Mouse (Mus musculus) macrophage (primary cell): ENCODE results near the gene 4930442H23Rik. TPM values are rescaled to one million over a fixed set of nuclear protein-coding genes. Genes with fewer than 3 reads are reported as not detected.
"Not testable (repeated sequence)": the region's sequence is repeated elsewhere in the genome, so short reads cannot be mapped to it uniquely, and the experiment has no call there.

Source experiments
- H3K27ac ChIP-seq: fragments of 350-480 bp; formaldehyde crosslinking; 2 replicates; pipeline ENCODE4 v1.9.0; 2021
- H3K36me3 ChIP-seq: fragments of 350-480 bp; formaldehyde crosslinking; 2 replicates; pipeline ENCODE4 v1.9.0; 2021; ENCODE audit errors: inconsistent target
- H3K4me3 ChIP-seq: fragments of 350-480 bp; formaldehyde crosslinking; 2 replicates; pipeline ENCODE4 v1.9.0; 2021; ENCODE audit errors: inconsistent target
- H3K79me2 ChIP-seq: fragments of 350-480 bp; formaldehyde crosslinking; 2 replicates; pipeline ENCODE4 v1.9.0; 2021; ENCODE audit errors: inconsistent target
- WGBS: methylation state at CpG from one replicate; pipeline ENCODE4 v1.1.7; 2026; ENCODE audit warnings: inconsistent platforms; ENCODE audit not compliant: missing documents; 5-methylcytosine and 5-hydroxymethylcytosine counted together
- polyA plus RNA-seq: library from polyadenylated mRNA; stranded (reverse); fragments of 250-400 nt; gene quantifications from 3 replicates; pipeline ENCODE4 v1.2.4, GENCODE M21; 2018; ENCODE audit warnings: inconsistent platforms
- total RNA-seq, 78 experiments: library from RNA; depleted of rRNA; stranded (reverse); fragments of 250-400 nt; gene quantifications; 1 replicate in 9 of 78; 2 replicates in 24 of 78; 3 replicates in 43 of 78; 4 replicates in 2 of 78; pipeline ENCODE4 v1.2.4; 2018; ENCODE audit warnings: inconsistent platforms in 56 of 78

Gene 4930442H23Rik
- total RNA-seq (2018; cell fraction: chromatin; rRNA removed): not detected
- not detected for total RNA-seq (2018; cell fraction: cytosol; rRNA removed)
- total RNA-seq (2018; cell fraction: nucleus; rRNA removed): not detected
- not detected in 3 replicates for polyA plus RNA-seq

DNA sequence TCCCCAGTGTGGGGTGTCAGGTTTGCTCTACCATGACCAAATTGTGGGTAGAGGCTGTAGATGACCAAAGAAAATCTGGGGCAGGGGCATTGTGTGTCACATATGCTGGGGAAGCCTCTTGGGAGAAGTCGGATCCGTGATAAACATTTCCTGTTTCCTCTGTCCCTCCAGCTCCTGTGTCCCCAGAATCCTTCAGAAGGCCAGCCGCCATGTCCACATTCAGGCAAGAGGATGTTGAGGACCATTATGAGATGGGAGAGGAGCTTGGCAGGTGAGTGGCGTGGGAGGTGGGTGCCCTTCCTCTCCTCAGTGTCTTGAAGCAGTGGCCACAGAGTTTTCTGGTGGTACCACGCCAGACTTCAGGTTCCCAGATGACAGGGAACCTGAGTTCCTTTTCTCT is at the start of gene 4930442H23Rik:
TSS of gene 4930442H23Rik (minus strand) at position 45 of the 400 bp plus-strand sequence.
- peak within 1 kb of the TSS; percentile 66 for H3K27ac ChIP-seq
- WGBS: 82% methylated on average over 5 of the region's 5 CpGs
- H3K36me3 ChIP-seq: peaks cover 58% of the 10 kb centered on the region
- peaks cover 64% of the 10 kb centered on the region for H3K79me2 ChIP-seq
- peak within 1 kb of the TSS; percentile 63 for H3K4me3 ChIP-seq

DNA sequence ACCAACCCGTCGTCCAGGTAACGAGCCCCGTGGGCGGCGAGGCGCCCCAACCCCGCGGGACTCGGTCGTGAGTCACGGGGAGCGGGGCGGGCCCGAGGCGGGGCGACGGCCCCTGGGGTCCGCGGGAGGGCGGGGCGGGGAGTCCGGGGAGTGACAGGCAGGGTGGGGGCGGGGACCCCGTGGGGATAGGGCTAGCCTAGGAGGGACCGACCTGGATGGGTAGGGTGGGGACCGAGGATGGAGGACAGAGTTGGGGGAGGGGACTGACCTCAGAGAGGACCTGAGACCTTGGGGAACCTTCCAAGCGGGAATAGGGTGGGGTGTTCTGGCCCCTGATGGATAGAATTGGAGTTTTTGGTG is 49.6 kb upstream of the 4930442H23Rik start:
- no peaks in the 10 kb centered on the region for H3K79me2 ChIP-seq
- no peaks in the 10 kb centered on the region for H3K36me3 ChIP-seq
- H3K27ac ChIP-seq: no peak overlapping the region
- H3K4me3 ChIP-seq: peak overlapping the region; percentile 41
- 4% methylated on average over 14 of the region's 28 CpGs for WGBS

DNA sequence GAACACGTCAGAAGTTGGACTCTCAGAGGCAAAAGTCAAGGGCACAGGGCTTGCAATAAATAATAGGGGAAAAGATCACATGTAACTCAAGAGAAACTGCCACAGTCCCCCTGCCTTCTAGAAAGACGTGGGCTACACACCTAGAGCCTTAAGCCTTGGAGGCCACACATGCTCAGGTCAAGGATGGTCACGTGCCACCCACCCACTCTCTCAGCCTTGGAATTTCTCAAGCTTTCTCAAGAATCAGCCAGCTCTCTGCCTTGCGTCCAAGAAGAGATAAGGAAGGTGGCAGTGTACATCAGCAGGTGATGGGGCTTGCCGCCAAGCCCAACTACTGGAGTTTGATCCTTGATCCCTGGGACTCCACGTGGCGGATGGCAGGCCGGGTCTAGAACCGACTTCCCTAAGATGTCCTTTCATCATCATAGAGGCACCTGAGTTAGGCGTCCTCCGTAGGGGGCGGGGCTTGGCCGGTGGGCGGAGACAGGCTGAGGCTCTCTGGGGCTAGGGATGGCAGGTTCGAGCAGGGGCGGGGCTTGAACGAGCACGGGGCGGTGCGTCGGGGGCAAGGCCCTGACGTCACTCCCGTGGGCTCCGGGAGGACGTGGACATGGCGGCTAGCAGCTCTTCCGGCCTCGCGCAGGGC is 49.1 kb upstream of the 4930442H23Rik start, which contains the start of gene Zfr2:
TSS of gene Zfr2 (plus strand) at position 576 of the 646 bp plus-strand sequence.
- Histone ChIP-seq H3K36me3 (no peaks in the 10 kb centered on the region), H3K4me3 (peak within 1 kb of the TSS; percentile 41), H3K27ac (no peak within 1 kb of the TSS), H3K79me2 (no peaks in the 10 kb centered on the region)
- 9% methylated on average over 29 of the region's 29 CpGs for WGBS

DNA sequence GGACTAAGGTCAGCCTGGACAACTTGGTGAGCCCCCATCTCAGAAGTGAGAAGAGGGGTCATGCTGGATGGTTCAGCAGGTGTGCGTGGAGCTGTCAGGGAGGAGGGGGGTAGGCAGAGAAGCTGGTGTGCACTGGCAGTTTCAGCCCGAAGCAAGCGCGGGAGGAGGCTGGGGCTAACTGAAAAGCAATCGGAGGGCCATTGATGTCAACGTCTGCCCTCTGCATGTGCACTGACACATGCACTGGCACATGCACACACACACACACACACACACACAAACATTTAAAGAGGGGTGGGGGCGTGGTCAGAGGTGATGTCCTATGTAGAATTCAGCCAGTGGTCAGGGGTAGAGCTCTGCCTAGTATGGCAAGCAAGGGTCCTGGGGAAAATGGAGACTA is 47.8 kb upstream of the 4930442H23Rik start:
- Histone ChIP-seq H3K27ac (no peak overlapping the region), H3K36me3 (no peaks in the 10 kb centered on the region), H3K4me3 (no peak overlapping the region), H3K79me2 (no peaks in the 10 kb centered on the region)
- 72% methylated on average over 7 of the region's 7 CpGs for WGBS

DNA sequence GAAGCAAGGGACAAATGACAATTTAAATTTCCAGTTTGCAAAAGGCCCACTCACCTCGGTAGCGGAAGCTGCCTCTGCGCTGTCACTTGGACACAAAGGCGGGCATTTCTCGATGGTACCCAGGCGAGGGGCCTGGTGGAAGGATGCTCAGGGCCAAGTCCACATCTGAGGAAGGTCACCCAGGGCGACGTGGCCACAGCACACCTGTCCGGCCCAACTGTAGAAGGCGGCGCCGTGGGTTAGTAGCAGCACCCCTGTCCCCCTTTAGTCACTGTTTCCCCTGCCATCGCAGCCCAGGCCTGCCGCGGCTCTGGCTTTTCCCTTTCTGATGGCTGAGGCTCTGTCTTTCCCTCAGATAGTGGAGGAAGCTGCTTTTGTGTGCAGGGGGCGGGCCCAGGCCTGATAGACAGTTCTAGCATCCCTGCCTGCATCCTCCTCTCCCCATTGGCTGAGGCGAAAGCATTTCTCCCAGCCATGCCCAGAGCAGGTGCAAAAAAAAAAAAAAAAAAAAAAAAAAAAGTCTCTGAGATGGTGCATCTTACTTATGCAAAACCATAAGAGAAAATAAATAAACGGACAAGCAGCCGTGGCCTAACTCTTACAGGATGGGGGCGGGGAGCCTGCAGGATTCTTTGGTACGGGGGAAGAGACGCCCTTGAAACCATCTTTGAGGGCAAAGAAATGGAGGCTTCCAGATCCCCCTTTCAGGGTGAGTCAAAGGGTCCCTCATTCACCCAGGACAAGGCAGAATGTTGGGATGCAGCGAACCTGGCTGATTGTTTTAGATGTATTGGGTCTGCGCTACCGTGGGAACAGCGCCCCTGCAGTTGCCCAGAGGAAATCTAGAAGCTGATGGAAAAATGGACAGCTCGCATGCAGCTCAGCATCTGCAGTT is 47.0 kb upstream of the 4930442H23Rik start, which contains the start of gene Atcay:
TSS of gene Atcay (minus strand) at position 396 of the 895 bp plus-strand sequence.
- no peak within 1 kb of the TSS for H3K4me3 ChIP-seq
- H3K36me3 ChIP-seq: no peaks in the 10 kb centered on the region
- no peaks in the 10 kb centered on the region for H3K79me2 ChIP-seq
- 16% methylated on average over 26 of the region's 27 CpGs for whole genome bisulfite sequencing
- no peak within 1 kb of the TSS for H3K27ac ChIP-seq

DNA sequence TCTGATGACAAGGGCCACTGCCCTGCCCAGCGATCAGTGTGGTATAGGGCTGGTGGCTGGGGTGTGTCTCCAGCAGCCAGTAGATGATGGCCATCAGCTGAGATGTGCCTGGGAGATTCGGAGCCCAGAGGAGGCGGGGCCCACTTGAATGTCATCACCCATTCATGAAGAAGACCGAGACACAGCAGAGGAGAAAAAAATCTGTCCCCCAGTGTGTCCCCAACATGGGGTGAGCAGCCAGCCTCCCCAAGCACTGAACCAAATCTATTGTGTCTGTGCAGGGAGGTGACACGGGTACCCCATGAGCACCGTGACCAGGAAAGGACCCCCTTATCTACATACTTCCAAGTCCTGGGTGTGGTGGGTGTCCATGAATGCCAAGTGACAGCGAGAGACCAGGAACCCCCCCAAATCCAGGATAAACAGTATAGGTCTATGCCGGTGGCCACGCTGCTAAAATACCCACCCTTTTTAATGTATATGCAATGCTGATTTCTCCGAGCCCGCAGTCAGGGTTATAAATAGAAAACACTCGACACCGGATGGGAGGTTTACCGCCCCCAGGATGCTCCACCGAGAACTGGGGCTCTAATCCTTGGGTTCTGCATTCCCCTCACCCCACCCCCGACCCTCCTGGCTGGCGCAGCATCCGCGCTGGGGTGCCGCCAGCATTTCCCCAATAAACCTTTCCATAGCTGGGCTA is 46.2 kb upstream of the 4930442H23Rik start:
- no peak overlapping the region for H3K27ac ChIP-seq
- no peak overlapping the region for H3K4me3 ChIP-seq
- H3K36me3 ChIP-seq: no peaks in the 10 kb centered on the region
- H3K79me2 ChIP-seq: no peaks in the 10 kb centered on the region
- 15% methylated on average over 18 of the region's 20 CpGs for WGBS

DNA sequence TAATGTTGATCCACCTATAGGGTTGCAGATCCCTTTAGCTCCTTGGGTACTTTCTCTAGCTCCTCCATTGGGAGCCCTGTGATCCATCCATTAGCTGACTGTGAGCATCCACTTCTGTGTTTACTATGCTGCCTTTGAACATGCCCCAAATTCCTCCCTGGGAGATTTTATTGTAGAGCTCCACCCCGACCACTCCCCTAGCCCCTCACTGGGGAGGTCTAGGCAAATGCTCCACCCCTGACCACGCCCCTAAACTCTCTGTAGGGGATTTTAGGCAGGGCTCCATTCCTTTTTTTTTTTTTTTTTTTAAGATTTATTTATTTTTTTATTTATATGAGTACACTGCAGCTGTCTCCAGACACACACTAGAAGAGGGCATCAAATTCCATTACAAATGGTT is 40.1 kb upstream of the 4930442H23Rik start:
- WGBS: 81% methylated on average over 2 of the region's 2 CpGs
- not testable (repeated sequence) for H3K27ac ChIP-seq

DNA sequence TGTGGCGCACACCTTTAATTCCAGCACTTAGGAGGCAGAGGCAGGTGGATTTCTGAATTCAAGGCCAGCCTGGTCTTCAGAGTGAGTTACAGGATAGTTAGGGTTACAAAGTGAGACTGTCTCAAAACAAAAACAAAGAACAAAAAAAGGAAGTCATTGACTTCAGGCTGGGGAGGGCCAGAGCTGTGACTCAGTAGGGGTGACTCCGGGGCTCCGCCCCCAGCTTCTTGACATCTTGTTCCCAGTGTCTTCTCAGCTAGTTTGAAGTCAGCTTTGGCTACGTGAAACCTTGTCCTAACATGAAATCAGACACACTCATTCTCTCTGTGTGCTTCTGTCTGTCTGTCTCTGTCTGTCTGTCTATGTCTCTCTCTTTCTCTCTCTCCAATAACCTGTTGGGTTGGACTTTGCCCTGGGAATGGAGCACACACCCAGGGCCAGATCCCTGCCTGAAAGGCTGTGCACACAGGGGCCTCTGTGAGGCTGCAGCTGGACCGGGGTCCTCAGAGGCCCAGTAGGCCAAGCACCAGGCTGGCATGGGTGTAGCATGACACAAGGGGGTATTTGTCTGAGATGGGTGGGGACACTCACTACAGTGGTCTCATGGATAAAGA is 37.9 kb upstream of the 4930442H23Rik start:
- H3K36me3 ChIP-seq: no peaks in the 10 kb centered on the region
- WGBS: 51% methylated on average over 5 of the region's 5 CpGs
- H3K27ac ChIP-seq: no peak overlapping the region
- no peaks in the 10 kb centered on the region for H3K79me2 ChIP-seq
- H3K4me3 ChIP-seq: no peak overlapping the region

More for the DNA sequence above, 40.1 kb upstream of the 4930442H23Rik start:
- H3K79me2 ChIP-seq, H3K4me3 ChIP-seq, H3K36me3 ChIP-seq: not testable (repeated sequence)

DNA sequence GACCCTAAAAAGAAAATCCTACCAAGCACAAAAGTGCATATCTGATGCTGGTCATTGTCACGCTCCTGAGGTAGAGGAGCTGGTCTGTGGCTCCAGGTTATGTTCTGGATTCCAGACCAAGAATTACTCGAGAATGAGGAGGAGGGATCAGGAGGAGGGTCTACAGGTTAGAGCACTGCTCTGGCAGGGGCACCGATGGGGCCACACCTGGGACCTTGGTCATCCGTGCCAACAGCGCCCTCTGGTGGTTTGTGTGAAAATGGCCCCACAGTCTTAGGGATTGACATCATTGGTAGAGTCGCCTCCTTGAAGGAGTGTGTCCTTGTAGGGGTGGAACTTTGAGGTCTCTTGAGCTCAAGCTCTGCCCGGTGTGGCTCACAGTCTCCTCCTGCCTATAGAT is 34.3 kb upstream of the 4930442H23Rik start:
- no peak overlapping the region for H3K27ac ChIP-seq

DNA sequence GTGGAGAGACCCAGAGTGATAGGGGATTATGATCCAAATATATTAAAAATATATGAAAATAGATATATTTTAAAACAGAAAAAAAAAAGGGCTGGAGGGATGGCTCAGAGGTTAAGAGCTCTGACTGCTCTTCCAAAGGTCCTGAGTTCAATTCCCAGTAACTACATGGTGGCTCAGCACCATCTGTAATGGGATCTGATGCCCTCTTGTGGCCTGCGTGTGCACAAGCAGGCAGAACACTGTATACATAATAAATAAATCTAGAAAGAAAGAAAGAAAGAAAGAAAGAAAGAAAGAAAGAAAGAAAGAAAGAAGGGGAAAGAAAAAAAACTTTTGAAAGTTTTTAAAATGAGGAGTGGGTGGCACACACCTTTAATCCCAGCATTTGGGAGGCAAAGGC is 33.6 kb upstream of the 4930442H23Rik start:
- WGBS: no CpG with 5 or more reads among the region's 1 CpGs
- H3K4me3 ChIP-seq, H3K27ac ChIP-seq, H3K36me3 ChIP-seq, H3K79me2 ChIP-seq: not testable (repeated sequence)

More for the DNA sequence above, 34.3 kb upstream of the 4930442H23Rik start:
- no peak overlapping the region for H3K4me3 ChIP-seq
- H3K36me3 ChIP-seq: no peaks in the 10 kb centered on the region
- WGBS: 16% methylated on average over 7 of the region's 7 CpGs
- no peaks in the 10 kb centered on the region for H3K79me2 ChIP-seq

DNA sequence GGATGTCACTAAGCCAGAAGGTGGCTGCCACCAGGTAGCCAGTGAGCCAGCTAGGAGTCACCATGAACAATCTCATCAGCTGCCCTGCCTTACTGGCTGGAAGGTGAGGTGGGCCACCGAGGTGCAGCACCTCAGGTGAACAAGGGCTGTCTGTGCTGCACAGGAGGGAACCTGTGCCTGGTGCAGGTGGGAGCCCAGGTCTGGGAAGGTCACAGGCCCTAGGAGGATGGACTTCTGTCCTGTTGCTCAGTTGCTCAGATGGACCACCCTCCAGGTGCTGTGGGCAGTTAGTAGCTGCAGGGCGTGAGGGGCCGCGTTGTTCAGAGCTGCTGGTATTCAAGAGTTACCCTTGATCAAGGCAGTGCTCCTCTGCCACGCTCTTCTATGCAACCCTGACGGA is 33.2 kb upstream of the 4930442H23Rik start:
- no peaks in the 10 kb centered on the region for H3K36me3 ChIP-seq
- WGBS: 83% methylated on average over 6 of the region's 6 CpGs
- no peak overlapping the region for H3K4me3 ChIP-seq
- H3K79me2 ChIP-seq: no peaks in the 10 kb centered on the region
- H3K27ac ChIP-seq: no peak overlapping the region

DNA sequence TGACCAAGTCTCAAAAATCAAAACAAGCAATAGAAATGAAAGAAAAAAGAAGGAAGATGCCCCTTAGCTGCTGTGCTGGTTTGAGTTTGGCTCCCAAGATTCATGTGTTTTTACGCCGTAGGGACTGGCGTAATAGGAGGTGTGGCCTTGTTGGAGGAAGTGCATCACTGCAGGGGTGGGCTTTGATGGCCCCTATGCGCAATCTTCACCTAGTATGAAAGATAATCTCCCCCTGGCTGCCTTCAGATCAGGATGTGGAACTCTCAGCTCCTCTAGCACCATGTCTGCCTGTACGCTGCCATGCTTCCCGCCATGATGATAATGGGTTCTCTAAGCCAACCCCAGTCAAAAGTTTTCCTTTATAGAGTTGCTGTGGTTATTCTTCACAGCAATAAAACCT is 32.6 kb upstream of the 4930442H23Rik start:
- no peaks in the 10 kb centered on the region for H3K79me2 ChIP-seq
- 65% methylated on average over 6 of the region's 6 CpGs for WGBS
- H3K27ac ChIP-seq: no peak overlapping the region
- H3K36me3 ChIP-seq: no peaks in the 10 kb centered on the region
- no peak overlapping the region for H3K4me3 ChIP-seq

DNA sequence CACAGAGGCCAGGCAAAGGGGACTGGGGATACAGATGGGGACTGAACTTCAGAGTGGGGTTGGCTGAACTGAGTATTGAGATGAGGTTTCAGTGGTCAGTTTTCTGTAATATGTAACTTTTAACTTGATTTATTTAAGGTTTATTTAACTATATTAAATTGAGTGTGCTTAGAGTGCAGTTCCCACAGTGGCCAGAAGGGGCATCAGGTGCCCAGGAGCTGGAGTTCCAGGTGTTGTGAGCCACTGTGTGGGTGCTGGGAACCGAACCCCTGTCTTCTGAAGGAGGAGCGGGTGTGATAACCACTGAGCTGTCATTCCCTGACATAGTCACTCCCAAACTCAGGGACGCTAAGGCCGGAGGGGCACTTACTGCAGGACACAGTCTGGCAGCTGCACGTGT is 26.5 kb upstream of the 4930442H23Rik start:
- H3K27ac ChIP-seq: no peak overlapping the region
- no peaks in the 10 kb centered on the region for H3K79me2 ChIP-seq
- 90% methylated on average over 5 of the region's 5 CpGs for WGBS
- H3K4me3 ChIP-seq: no peak overlapping the region
- H3K36me3 ChIP-seq: no peaks in the 10 kb centered on the region

DNA sequence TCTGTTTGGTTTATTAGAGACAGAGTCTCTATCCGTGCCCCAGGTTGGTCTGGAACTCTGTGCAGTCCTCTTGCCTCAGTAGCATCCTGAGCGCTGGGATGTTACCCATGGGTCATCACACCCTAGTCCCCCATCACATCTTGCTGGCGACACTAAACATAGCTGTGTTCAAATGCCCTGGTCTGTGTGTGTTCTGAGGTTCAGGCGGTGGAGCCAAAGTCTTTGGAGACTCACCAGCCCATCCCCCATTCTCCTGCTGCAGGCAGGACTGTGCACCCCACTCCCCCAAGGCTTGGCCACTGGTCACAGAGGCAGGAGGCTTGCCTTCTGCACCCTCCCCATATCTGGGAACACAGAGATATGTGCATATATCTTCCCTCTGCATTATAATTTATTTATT is 20.5 kb upstream of the 4930442H23Rik start:
- H3K36me3 ChIP-seq: no peaks in the 10 kb centered on the region
- 96% methylated on average over 4 of the region's 4 CpGs for WGBS
- no peaks in the 10 kb centered on the region for H3K79me2 ChIP-seq
- H3K4me3 ChIP-seq: no peak overlapping the region
- no peak overlapping the region for H3K27ac ChIP-seq
